Mouse (Mus musculus) kidney, postnatal 0 days (tissue): ENCODE results near the gene Znrf3. TPM values are rescaled to one million over a fixed set of nuclear protein-coding genes. Genes with fewer than 3 reads are reported as not detected.
"Not testable (repeated sequence)": the region's sequence is repeated elsewhere in the genome, so short reads cannot be mapped to it uniquely, and the experiment has no call there.

Experiments used
- ATAC-seq: fragments of 200-750 bp; cut with Nextera tagmentation; replicated peaks from 2 replicates; pipeline ENCODE4 v1.8.0; 2017; ENCODE audit warnings: low read depth, moderate number of reproducible peaks, moderate TSS enrichment, moderate library complexity; ENCODE audit not compliant: low FRiP score
- DNase-seq: peaks from one replicate; pipeline ENCODE4 v3.0.0-alpha.2; 2016; ENCODE audit warnings: low spot score
- H3K27ac ChIP-seq: fragments of 300-500 bp; sonication (generic); 2 replicates; pipeline ENCODE4 v1.5.1; 2014; ENCODE audit warnings: mild to moderate bottlenecking
- H3K27me3 ChIP-seq: fragments of 300-500 bp; sonication (generic); 2 replicates; pipeline ENCODE4 v1.6.1; 2014; ENCODE audit warnings: low read length, mixed read lengths; ENCODE audit not compliant: insufficient read depth
- H3K36me3 ChIP-seq: fragments of 300-500 bp; sonication (generic); 2 replicates; pipeline ENCODE4 v1.6.1; 2014; ENCODE audit warnings: low read length, mixed read lengths; ENCODE audit not compliant: insufficient read depth
- H3K4me1 ChIP-seq: fragments of 300-500 bp; sonication (generic); replicated peaks from 2 replicates; pipeline ENCODE4 v1.6.1; 2014; ENCODE audit warnings: antibody characterized with exemption, low read length, mixed read lengths; ENCODE audit not compliant: insufficient read depth
- H3K4me2 ChIP-seq: fragments of 300-500 bp; sonication (generic); 2 replicates; pipeline ENCODE4 v1.6.1; 2014; ENCODE audit warnings: mild to moderate bottlenecking, low read length, moderate library complexity, mixed read lengths
- H3K4me3 ChIP-seq: fragments of 300-500 bp; sonication (generic); replicated peaks from 2 replicates; pipeline ENCODE4 v1.5.1; 2014; ENCODE audit warnings: low read depth, low read length
- H3K9ac ChIP-seq: fragments of 300-500 bp; sonication (generic); 2 replicates; pipeline ENCODE4 v1.6.1; 2014; ENCODE audit warnings: low read depth, low read length
- H3K9me3 ChIP-seq: fragments of 300-500 bp; sonication (generic); replicated peaks from 2 replicates; pipeline ENCODE4 v1.6.1; 2016; ENCODE audit warnings: low read length, inconsistent platforms, mixed read lengths
- CTCF ChIP-seq: IDR thresholded peaks from 2 replicates; pipeline ENCODE4 v1.5.1; 2016; ENCODE audit warnings: antibody characterized with exemption, low read depth, mild to moderate bottlenecking, moderate library complexity
- WGBS: fragments of 180-500 bp; shearing (Covaris S2); extraction: QIAGEN DNeasy Blood & Tissue Kit; methylation state at CpG from one replicate; pipeline ENCODE4 v1.1.7; 2014; 5-methylcytosine and 5-hydroxymethylcytosine counted together
- polyA plus RNA-seq: library from polyadenylated mRNA; unstranded; fragments of >200 nt; fragmentation: Nextera tagmentation; extraction: Ambion mirVana; gene quantifications from 2 replicates; pipeline ENCODE4 v1.2.1, GENCODE M21; 2015

The Znrf3 gene
- polyA plus RNA-seq, 1 experiment from 2014 or later, result 13.3 TPM

DNA sequence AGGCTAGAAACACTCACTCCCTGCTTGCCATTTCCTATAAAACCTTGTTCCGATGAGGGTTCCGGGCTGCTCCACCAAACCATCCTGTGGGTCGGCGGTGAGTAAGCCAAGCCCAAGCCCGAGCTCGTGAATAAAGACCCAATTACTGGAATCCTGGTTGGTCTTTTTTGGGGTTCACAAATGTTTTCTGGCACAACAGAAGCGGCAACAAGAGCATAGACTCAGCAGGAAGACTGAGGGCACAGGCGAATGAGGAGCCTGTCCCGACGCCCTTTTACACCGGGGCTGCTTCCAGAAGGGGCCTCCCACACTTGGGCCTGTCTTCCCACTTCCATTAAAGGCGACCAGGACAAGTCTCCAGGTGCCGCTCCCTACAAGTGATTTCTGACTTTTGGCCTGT, 37.9 kb upstream of the Znrf3 start:
- no peaks in the 10 kb centered on the region for H3K4me1 ChIP-seq
- no peak for TF ChIP-seq CTCF
- DNase-seq (no peak), ATAC-seq (no peak)
- H3K9ac ChIP-seq, result no peak overlapping the region
- no peaks in the 10 kb centered on the region for H3K36me3 ChIP-seq
- H3K27me3 ChIP-seq, result no peaks in the 10 kb centered on the region
- no peak overlapping the region for H3K27ac ChIP-seq
- no peak overlapping the region for H3K4me3 ChIP-seq
- H3K9me3 ChIP-seq, result no peaks in the 10 kb centered on the region
- WGBS, result 69% methylated on average over 13 of the region's 13 CpGs
- no peak overlapping the region for H3K4me2 ChIP-seq

DNA sequence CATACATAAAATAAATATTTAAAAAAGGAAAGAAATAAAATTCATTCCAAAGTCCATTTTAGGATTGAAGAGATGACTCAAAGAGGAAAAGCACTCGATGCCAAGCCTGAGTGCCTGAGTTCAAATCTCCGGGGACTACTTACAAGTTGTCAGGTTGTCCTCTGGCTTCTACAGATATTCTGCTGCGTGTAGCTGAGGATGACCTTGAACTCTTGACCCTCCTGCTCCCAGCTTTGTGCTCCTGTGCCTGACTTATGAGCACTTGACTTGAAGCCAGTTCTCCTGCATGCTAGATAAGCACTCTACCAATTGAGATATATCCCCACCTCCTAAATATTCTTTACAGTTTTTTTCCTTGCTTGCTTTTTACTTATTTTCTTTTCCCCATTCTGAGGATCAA, 34.2 kb upstream of the Znrf3 start:
- no peak overlapping the region for H3K9ac ChIP-seq
- H3K4me1 ChIP-seq, result no peaks in the 10 kb centered on the region
- H3K4me3 ChIP-seq, result no peak overlapping the region
- no peak for TF ChIP-seq CTCF
- H3K36me3 ChIP-seq, result no peaks in the 10 kb centered on the region
- 80% methylated on average over 3 of the region's 3 CpGs for WGBS
- no peaks in the 10 kb centered on the region for H3K27me3 ChIP-seq
- H3K9me3 ChIP-seq, result no peaks in the 10 kb centered on the region
- H3K27ac ChIP-seq, result no peak overlapping the region
- ATAC-seq, result no peak
- no peak overlapping the region for H3K4me2 ChIP-seq
- DNase-seq, result no peak

DNA sequence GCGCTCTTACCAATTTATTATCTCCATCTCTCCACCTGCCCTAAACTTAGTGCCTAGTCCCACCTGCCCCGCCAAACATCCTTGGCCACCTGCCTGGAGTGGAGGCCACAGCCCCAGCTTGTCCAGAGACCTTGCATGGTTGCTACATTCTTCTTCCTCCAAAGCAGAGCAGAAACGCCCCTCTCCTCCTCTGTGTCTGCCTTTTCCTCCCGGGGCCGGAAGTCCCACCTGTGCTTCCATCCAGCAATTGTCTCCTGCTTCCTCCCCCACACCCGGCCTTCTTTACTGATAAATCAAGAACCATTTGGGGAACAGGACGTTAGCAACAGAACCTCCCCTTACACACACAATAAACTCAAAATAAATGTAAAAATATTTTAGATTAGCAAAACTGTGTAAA, 33.5 kb upstream of the Znrf3 start:
- Histone ChIP-seq H3K9ac (no peak overlapping the region), H3K4me3 (no peak overlapping the region), H3K27ac (no peak overlapping the region), H3K4me1 (no peaks in the 10 kb centered on the region), H3K36me3 (no peaks in the 10 kb centered on the region), H3K27me3 (no peaks in the 10 kb centered on the region), H3K9me3 (no peaks in the 10 kb centered on the region), H3K4me2 (no peak overlapping the region)
- WGBS, result 63% methylated on average over 7 of the region's 7 CpGs
- no peak for ATAC-seq
- TF ChIP-seq CTCF, result no peak
- no peak for DNase-seq

DNA sequence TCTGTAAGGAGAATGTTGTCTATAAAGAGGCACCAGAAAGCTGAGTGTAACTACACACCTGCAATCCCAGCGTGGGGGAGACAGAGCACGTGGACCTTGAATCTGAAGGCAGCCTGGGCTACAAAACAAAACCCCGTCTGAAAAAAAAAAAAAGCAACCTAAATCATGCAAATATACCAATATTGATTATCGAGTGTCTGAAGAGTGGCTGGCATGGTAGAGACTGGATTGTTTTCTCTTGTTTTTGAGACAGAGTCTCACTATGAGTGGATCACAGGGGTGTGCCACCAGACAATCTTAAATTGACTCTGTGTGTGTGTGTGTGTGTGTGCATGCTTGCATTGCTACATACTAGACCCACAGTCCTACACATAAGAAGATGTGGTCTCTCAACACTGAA, 32.2 kb upstream of the Znrf3 start:
- DNase-seq (no peak), ATAC-seq (no peak)
- Histone ChIP-seq H3K4me1 (no peaks in the 10 kb centered on the region), H3K4me2 (no peak overlapping the region), H3K4me3 (no peak overlapping the region), H3K36me3 (no peaks in the 10 kb centered on the region), H3K9ac (no peak overlapping the region), H3K9me3 (no peaks in the 10 kb centered on the region), H3K27ac (no peak overlapping the region), H3K27me3 (no peaks in the 10 kb centered on the region)
- 86% methylated on average over 4 of the region's 4 CpGs for WGBS
- no peak for TF ChIP-seq CTCF

DNA sequence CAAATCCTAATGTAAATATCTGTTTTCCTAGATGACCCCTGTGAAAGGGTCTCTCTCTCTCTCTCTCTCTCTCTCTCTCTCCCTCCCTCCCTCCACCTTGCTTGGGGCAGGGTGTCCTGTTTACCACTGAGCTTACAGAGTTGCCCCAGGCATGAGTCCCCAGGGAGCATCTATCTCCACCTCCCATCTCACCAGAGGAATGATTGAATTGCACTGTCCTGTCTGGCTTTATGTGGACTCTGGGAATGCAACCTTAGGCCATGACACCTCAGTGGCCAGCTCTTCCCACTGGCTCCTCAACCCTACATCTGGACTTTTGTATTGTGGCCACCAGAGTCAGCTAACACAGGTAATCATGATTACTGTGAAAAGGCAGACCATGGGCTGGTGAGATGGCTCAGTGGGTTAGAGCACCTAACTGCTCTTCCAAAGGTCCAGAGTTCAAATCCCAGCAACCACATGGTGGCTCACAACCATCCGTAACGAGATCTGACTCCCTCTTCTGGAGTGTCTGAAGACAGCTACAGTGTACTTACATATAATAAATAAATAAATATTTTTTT, 31.0 kb upstream of the Znrf3 start:
- H3K4me1 ChIP-seq, H3K4me3 ChIP-seq, H3K36me3 ChIP-seq, H3K27ac ChIP-seq, H3K9ac ChIP-seq, H3K9me3 ChIP-seq, ATAC-seq, H3K27me3 ChIP-seq, DNase-seq, H3K4me2 ChIP-seq: not testable (repeated sequence)
- no CpG with 5 or more reads among the region's 2 CpGs for WGBS

DNA sequence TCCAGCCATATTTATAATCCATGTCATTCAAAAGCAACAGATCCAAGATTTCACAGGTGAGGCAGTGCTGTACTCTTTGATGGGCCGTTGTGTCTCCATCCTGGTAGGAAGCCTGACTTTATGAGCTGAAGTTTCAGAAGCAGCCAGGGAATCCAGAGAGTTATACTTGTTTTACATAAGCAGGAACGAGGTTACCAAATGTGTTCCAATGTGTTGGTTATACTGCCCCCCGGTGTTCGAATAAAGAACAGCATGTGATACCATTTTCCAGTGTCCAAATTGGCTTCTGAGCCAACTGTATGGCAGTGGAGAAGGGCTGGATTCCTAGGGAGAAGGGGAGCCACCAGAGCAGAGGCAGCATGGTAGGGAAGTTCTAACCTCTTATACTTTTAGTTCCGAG, 29.5 kb upstream of the Znrf3 start:
- Histone ChIP-seq H3K36me3 (no peaks in the 10 kb centered on the region), H3K9me3 (no peaks in the 10 kb centered on the region), H3K27me3 (no peaks in the 10 kb centered on the region), H3K9ac (no peak overlapping the region), H3K4me3 (no peak overlapping the region), H3K4me1 (no peaks in the 10 kb centered on the region), H3K27ac (no peak overlapping the region), H3K4me2 (no peak overlapping the region)
- ATAC-seq, result no peak
- WGBS, result 12% methylated on average over 5 of the region's 5 CpGs
- TF ChIP-seq CTCF, result peak; percentile 91
- peak; percentile 85 for DNase-seq

DNA sequence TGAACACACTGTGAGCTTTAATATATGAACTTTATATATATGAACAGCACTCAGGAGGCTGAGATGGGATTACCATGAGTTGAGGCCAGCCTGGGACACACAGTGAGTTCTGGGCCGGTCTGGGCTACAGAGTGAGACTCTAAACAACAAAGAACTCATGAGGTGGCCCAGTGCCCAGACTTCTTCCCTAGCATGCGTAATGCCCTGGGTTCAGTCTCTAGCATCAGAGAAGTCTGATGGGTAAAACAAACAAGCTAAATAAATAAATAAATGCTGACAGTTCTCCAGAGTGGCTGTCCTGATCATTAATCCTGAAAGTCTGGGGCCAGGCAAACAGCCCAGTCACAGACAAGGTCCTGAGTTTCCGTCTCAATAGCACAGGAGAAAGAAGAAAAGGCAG, 25.4 kb upstream of the Znrf3 start:
- ATAC-seq, result no peak
- Histone ChIP-seq H3K36me3 (no peaks in the 10 kb centered on the region), H3K9ac (no peak overlapping the region), H3K9me3 (no peaks in the 10 kb centered on the region), H3K4me2 (no peak overlapping the region), H3K27me3 (no peaks in the 10 kb centered on the region), H3K4me1 (no peaks in the 10 kb centered on the region), H3K4me3 (no peak overlapping the region), H3K27ac (no peak overlapping the region)
- WGBS, result 67% methylated on average over 3 of the region's 3 CpGs
- DNase-seq, result no peak
- no peak for TF ChIP-seq CTCF
